In genomic region chr10:95415159-95415532, GRCm38 (mm10) we compare ENCODE assay signal across 8 mouse cellular contexts. TPM values are rescaled to one million over a fixed set of nuclear protein-coding genes. Genes with fewer than 3 reads are reported as not detected.
DNase-seq lines count a peak whose midpoint lies in the region; ATAC-seq and TF ChIP-seq lines count a peak whose summit lies in the region.

No protein-coding gene starts in this region.

- peaks cover 53% of the 10 kb centered on the region for H3K4me1 ChIP-seq in E14TG2a.4 (replicated peaks; ENCODE audit: low read depth, low read length)
- peaks cover 3% of the 10 kb centered on the region; the same call in 1 of the 2 replicates for H3K4me1 ChIP-seq in forebrain, embryonic 14.5 days (ENCODE audit: control insufficient read depth, insufficient read depth, low read length)
- H3K4me1 ChIP-seq in intestine, postnatal 0 days (replicated peaks; ENCODE audit: control insufficient read depth, insufficient read depth, low read length): no peaks in the 10 kb centered on the region
- peaks cover 15% of the 10 kb centered on the region for H3K4me1 ChIP-seq in midbrain, embryonic 13.5 days (replicated peaks)

- peak overlapping the region; percentile 80 for H3K9ac ChIP-seq in forebrain, embryonic 14.5 days (ENCODE audit: low read length)
- H3K9ac ChIP-seq in intestine, postnatal 0 days (ENCODE audit: low read depth, low read length): peak overlapping the region; percentile 88
- H3K9ac ChIP-seq in midbrain, embryonic 13.5 days (replicated peaks): peak overlapping the region; percentile 76

- peak overlapping the region; percentile 97 for H3K4me2 ChIP-seq in forebrain, embryonic 14.5 days (ENCODE audit: low read length)
- H3K4me2 ChIP-seq in intestine, postnatal 0 days (replicated peaks; ENCODE audit: low read depth): peak overlapping the region; percentile 93
- H3K4me2 ChIP-seq in midbrain, embryonic 13.5 days (replicated peaks): peak overlapping the region; percentile 97

- WGBS in forebrain, embryonic 14.5 days: 0% methylated on average over 15 of the region's 15 CpGs
- 0% methylated on average over 15 of the region's 15 CpGs for WGBS in intestine, postnatal 0 days
- 1% methylated on average over 15 of the region's 15 CpGs for WGBS in midbrain, embryonic 13.5 days

- peaks cover 40% of the 10 kb centered on the region for H3K36me3 ChIP-seq in E14TG2a.4 (ENCODE audit: insufficient read depth, low read length)
- H3K36me3 ChIP-seq in forebrain, embryonic 14.5 days (ENCODE audit: control insufficient read depth, insufficient read depth, low read length): peaks cover 13% of the 10 kb centered on the region; the same call in 1 of the 2 replicates
- H3K36me3 ChIP-seq in intestine, postnatal 0 days (ENCODE audit: control insufficient read depth, insufficient read depth): no peaks in the 10 kb centered on the region
- H3K36me3 ChIP-seq in midbrain, embryonic 13.5 days: peaks cover 8% of the 10 kb centered on the region; the same call in 1 of the 2 replicates

- DNase-seq in embryo, embryonic 11 days: peak; percentile 42
- DNase-seq in embryo, embryonic 9.5 days (ENCODE audit: extremely low spot score): no peak
- DNase-seq in forebrain, embryonic 14.5 days (ENCODE audit: low spot score): no peak
- no peak for DNase-seq in natural killer cell, adult 2 months (ENCODE audit: low spot score in 2 of 2)
- no peak for DNase-seq in right cerebral cortex, postnatal 4 days

- peak; percentile 0 for ATAC-seq in forebrain, embryonic 14.5 days
- no peak for ATAC-seq in intestine, postnatal 0 days
- ATAC-seq in midbrain, embryonic 13.5 days: peak; percentile 1

- peak overlapping the region; percentile 94 for H3K4me3 ChIP-seq in E14TG2a.4 (replicated peaks; ENCODE audit: low read length)
- H3K4me3 ChIP-seq in forebrain, embryonic 14.5 days (ENCODE audit: low read depth, low read length): peak overlapping the region; percentile 76
- peak overlapping the region; percentile 71 for H3K4me3 ChIP-seq in intestine, postnatal 0 days (ENCODE audit: low read depth, low read length)
- peak overlapping the region; percentile 83 for H3K4me3 ChIP-seq in midbrain, embryonic 13.5 days (replicated peaks)

- no peak for TF ChIP-seq CTCF in E14TG2a.4 (conservative IDR thresholded peaks at IDR 0.05; ENCODE audit: low read length)
- TF ChIP-seq CTCF in intestine, postnatal 0 days (IDR thresholded peaks at IDR 0.05; ENCODE audit: low read depth): no peak

- H3K27ac ChIP-seq in forebrain, embryonic 14.5 days (ENCODE audit: low read depth, low read length): peak overlapping the region; percentile 94; the same call in 1 of the 2 replicates
- H3K27ac ChIP-seq in intestine, postnatal 0 days (ENCODE audit: low read depth, low read length): peak overlapping the region; percentile 94
- H3K27ac ChIP-seq in midbrain, embryonic 13.5 days: peak overlapping the region; percentile 92

- no peaks in the 10 kb centered on the region for H3K9me3 ChIP-seq in E14TG2a.4 (ENCODE audit: low read length)
- H3K9me3 ChIP-seq in forebrain, embryonic 14.5 days (replicated peaks; ENCODE audit: control insufficient read depth, low read length): no peaks in the 10 kb centered on the region
- H3K9me3 ChIP-seq in intestine, postnatal 0 days (ENCODE audit: control insufficient read depth): no peaks in the 10 kb centered on the region
- no peaks in the 10 kb centered on the region for H3K9me3 ChIP-seq in midbrain, embryonic 13.5 days

- H3K27me3 ChIP-seq in E14TG2a.4 (ENCODE audit: insufficient read depth, low read length): peaks cover 11% of the 10 kb centered on the region
- no peaks in the 10 kb centered on the region for H3K27me3 ChIP-seq in forebrain, embryonic 14.5 days (replicated peaks; ENCODE audit: control insufficient read depth, insufficient read depth, low read length)
- H3K27me3 ChIP-seq in intestine, postnatal 0 days (replicated peaks; ENCODE audit: control insufficient read depth, insufficient read depth, low read length): no peaks in the 10 kb centered on the region
- peaks cover 16% of the 10 kb centered on the region for H3K27me3 ChIP-seq in midbrain, embryonic 13.5 days

RNA-seq across cellular contexts. Expression of gene Socs2, which starts 1.8 kb away (rescaled TPM):
- polyA plus RNA-seq in forebrain, embryonic 14.5 days (2014; fragmentation: Nextera tagmentation; extraction: Ambion mirVana): 145 and 148 TPM in 2 replicates
- polyA plus RNA-seq in intestine, postnatal 0 days (2015; fragmentation: Nextera tagmentation; extraction: Ambion mirVana): 158 and 160 TPM in 2 replicates
- 88.9 and 96.5 TPM in 2 replicates for polyA plus RNA-seq in midbrain, embryonic 13.5 days (2015; fragmentation: Nextera tagmentation; extraction: Ambion mirVana)
